Mouse (Mus musculus) right cerebral cortex, postnatal 14 days (tissue): ENCODE measurements at regions not wholly inside any gene's neighbourhood (a gene's known extent, or its start where the extent isn't known, plus 50 kb on each side); places are given as distances from the start of the nearest gene placed in this dataset.
A peak's percentile ranks its signal among the peaks of the same experiment; 100 is the strongest.

Experiments used
- DNase-seq: peaks from one replicate; pipeline ENCODE4 v3.0.0; 2022

- no peak for DNase-seq
Observed at GRCm38 (mm10) chr6:147686927-147687326, 211.3 kb downstream of the Ccdc91 start.

GRCm38 (mm10) chr6:147698255-147698654 lies 222.6 kb downstream of the Ccdc91 start:
- DNase-seq, result no peak

GRCm38 (mm10) chr6:147699449-147699848 lies 223.8 kb downstream of the Ccdc91 start:
- DNase-seq, result no peak

DNA sequence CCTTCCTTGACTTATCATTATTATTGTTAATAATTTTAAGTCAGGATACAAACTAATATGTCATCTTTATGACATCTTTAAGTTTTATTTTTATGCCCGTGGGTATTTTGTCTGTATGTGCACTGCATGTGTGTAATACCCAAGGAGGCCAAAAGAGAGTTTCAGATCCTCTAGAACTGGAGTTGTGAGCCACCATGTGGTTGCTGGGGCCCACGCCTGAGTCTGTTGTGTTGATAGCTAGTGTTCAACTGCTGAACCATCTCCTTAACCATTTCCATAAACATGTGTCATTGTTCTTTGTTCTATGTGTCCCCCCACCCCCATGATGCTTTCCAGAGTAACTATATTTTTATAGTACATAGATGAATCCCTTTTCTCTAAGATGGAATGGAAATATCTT lies 225.0 kb downstream of the Ccdc91 start:
- DNase-seq, result no peak

DNA sequence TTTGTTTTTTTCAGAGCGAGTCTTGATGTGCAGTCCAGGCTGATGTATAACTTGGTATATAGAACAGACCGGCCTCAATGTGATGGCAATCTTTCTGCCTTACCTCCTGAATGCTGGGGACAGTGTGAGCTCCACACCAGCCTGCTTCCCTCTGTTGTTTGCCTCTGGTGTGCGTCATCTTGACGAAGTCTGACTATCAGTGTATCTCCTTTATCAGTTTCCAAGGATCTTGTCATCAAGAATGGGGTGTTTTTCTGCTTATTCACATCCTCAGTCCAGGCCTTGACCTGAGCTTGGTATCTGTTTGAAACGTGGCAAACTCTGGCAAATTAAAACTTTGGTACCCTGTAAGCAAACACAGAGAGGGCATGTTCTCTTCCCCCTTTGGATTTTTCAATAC lies 226.3 kb downstream of the Ccdc91 start:
- DNase-seq, result no peak

DNA sequence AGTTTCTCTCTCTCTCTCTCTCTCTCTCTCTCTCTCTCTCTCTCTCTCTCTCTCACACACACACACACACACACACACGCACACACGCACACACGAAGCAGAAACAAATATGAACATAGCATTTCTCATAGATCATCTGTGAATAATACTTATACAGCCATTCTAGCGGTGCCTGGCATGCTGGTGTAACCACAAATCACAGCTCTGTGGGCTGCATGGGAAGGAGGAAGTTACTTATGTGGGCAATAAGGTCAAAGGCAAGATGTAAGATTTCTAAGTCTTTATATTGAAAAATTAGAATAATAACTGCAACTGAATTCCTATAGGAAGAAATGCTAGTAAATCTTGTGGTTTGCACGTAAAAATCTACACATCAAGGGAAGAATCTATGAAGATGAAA lies 228.7 kb downstream of the Ccdc91 start:
- no peak for DNase-seq

DNA sequence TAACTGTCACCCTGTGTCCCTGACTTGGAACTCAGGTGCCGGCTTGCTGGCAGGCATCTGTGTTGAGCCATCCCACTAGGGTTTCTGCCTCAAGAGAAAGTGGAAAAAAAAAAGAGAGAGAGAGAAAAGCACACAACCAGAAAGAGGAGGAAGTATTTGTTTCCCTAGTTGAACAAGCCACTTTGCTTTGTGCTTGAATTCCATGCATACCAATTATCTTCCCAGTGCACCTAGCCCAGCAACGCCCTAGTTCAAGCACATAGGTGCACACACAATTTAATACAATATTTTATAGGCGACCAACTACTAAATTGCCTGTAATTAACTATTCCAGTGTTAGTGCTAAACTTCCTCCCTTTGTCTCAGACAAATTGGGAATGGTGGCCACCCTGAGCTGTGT lies 230.3 kb downstream of the Ccdc91 start:
- no peak for DNase-seq

GRCm38 (mm10) chr6:147706741-147707140 lies 231.1 kb downstream of the Ccdc91 start:
- DNase-seq, result no peak

DNA sequence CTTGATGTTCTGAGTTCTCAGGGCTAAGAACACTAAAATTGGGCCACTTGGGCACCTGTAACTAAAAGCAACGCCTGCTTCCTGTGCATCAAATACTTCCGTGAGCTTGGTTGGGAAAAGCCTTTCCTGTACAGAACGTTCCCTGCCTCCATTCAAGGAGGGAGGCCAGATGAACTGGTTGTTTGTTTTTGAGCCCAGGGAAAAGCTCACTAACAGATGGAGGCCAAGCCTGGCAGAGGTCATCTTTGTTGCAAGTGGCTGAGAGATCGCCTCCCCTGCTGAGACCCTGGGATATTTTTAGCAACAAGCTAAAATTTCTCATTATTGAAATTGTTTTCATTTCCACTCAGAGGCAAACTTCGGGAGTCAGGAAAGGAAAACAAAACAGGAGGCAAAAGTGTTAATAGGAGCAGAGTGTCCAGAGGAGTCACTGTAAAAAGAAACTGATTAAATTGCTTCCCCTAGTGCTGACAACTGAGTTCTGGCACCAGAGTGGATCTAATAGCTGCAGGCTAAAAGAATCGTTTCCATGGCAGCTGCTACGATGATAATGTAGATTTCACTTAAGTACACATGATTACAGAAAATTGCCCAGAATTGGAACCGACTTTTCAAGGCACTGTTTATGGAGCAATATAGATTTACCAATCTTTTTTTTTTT lies 242.6 kb downstream of the Ccdc91 start:
- no peak for DNase-seq

DNA sequence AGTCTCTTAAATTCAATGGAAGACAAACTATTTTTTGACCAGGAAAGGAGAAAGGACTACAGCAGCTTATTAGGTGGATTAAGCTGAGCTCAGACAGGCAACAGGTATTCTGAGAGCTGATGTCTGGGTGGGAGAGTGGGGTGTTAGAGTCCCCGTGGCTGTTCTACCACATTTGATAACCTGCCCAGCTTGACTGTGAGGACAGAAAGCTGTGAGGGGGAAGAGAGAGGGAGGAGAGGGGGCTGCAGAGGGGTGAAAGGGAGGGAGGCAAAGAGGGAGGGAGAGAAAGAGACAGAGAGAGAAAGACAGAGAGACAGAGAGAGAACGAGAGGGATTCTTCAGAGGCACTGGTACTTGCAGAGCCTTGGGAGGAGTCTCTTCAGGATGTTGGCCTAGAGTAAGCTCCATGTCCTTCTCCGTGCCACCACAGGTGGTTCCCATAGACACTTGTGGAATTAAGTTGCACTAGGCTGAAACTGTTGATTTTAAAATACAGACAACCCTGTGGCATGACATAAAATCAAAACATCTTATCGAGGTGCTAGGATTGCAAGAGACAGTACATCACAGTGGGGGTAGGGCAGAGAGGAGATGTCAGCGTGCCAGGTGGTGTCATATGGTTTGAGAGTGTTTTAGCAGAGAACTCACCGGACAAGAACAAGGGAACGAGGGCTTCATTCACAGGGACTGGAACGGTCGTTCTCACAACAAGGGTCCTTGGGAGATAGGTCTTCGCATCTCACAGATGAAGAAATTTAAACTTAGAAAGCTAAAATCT lies 243.3 kb downstream of the Ccdc91 start:
- no peak for DNase-seq

GRCm38 (mm10) chr6:147719539-147719938 lies 243.9 kb downstream of the Ccdc91 start:
- no peak for DNase-seq

- no peak for DNase-seq
Observed at GRCm38 (mm10) chr6:147723336-147723735, 247.7 kb downstream of the Ccdc91 start.

DNA sequence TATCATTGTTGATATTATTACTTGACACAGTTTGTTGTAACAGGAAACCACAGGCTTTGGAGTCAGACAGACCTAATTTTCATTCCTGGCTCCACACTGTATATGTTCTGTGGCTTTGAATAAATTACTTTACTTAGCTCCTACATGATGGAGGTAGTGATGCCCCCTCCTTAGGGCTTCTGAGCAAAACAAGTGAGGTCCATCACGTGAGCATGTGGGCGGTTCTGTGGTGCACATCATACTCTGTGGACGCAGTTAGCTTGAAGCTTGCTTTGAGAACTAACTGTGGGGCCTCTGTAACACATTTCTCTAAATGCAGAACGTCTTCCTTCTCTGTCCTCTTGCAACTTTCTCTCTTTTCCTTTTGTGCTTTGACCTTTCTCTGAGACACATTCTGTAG lies 251.4 kb downstream of the Ccdc91 start:
- DNase-seq, result peak; percentile 11

GRCm38 (mm10) chr6:147727644-147728533 lies 252.3 kb downstream of the Ccdc91 start:
- DNase-seq, result no peak

GRCm38 (mm10) chr6:147729721-147730120 lies 254.1 kb downstream of the Ccdc91 start:
- no peak for DNase-seq

GRCm38 (mm10) chr6:147738621-147739325 lies 263.1 kb downstream of the Ccdc91 start:
- no peak for DNase-seq

GRCm38 (mm10) chr6:147741446-147741845 lies 265.8 kb downstream of the Ccdc91 start:
- DNase-seq, result peak; percentile 6

GRCm38 (mm10) chr6:147744081-147744480 lies 268.5 kb downstream of the Ccdc91 start:
- no peak for DNase-seq

- no peak for DNase-seq
Observed at GRCm38 (mm10) chr6:147745690-147746089, 270.1 kb downstream of the Ccdc91 start.

GRCm38 (mm10) chr6:147747945-147748344 lies 272.3 kb downstream of the Ccdc91 start:
- DNase-seq, result no peak

DNA sequence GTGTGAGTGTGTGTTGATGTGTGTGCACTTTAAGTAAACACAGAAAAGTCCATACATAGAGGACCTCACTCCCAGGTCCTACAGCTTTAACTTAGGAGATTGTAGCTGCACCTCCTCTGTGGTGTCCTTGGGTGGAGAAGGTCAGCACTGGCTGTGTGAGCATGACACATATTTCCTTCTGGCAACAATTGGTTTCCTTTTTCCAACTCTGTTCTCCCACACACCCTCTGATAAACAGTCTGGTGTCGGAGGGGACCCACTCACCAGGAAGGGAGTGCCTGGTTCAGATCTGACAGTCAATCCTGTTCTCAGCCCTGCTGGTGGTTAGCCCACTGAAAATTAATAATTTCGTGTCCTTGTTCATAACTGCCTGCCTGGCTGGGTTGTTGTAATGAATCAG lies 276.7 kb downstream of the Ccdc91 start:
- no peak for DNase-seq

DNA sequence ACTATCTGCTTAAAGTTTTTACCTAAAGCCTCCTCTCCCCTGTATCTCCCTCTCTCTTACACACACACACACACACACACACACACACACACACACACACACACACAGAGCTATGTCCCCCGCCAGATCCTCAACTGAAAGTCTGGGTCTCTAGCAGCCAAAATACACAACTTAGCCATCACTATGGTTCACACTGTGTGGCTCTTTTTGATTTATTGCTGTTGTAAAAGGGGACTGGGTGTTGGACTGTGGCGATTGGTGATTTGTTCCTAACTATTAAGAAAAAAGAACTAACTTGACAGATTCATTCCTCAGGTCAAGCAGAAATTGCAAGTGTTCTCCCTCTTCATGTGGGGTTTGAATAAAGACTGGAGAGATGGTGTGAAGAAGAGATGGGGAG lies 278.2 kb downstream of the Ccdc91 start:
- DNase-seq, result no peak
